Mouse (Mus musculus) spleen, adult 2 months (tissue): ENCODE results near the gene Tceal3.
"Not testable (repeated sequence)": the region's sequence is repeated elsewhere in the genome, so short reads cannot be mapped to it uniquely, and the experiment has no call there.

ENCODE experiments used
- CTCF ChIP-seq: fragments of 200-500 bp; IDR thresholded peaks from 2 replicates; pipeline ENCODE4 v1.5.1; 2011; ENCODE audit warnings: mild to moderate bottlenecking, inconsistent platforms; ENCODE audit not compliant: insufficient read depth, insufficient read length, insufficient replicate concordance; ENCODE audit errors: extremely low read depth
- POLR2A ChIP-seq: fragments of 200-500 bp; IDR thresholded peaks from 2 replicates; pipeline ENCODE4 v1.6.1; 2011; ENCODE audit warnings: low read depth, low read length, inconsistent platforms

- TF ChIP-seq CTCF, POLR2A: not testable (repeated sequence)
These were observed 46.7 kb upstream of the Tceal3 start, which contains the start of gene Kir3dl2 for GRCm38 (mm10) chrX:136543956-136544355.
